Comparison of ENCODE assay signal across 18 mouse cellular contexts in the genomic region with DNA sequence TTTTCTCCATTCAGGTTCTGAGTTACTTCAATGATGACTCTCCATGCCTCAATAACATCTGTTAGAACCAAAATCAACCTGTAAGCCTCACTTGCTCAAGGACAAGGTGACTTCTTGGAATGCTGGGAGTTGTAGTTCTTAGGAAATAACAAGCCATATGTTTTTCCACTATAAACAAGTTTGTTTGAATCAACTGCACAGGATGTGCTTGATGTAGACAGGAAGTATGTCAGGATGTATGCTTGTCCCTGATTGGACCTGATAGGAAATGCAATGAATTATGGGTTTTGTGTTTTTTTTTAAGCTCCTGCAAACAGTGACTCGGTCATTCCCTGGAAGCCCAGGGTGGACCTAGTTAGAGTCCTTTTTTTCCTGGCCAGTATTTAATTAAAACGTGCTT.
A peak's percentile ranks its signal among the peaks of the same experiment; 100 is the strongest.
DNase-seq lines count a peak whose midpoint lies in the region; ATAC-seq lines count a peak whose summit lies in the region.
"Had no signal": no experiment of that assay in that cellular context is flagged by ENCODE, and none has a peak within 500 bp of the region (broad histone marks: within the 10 kb centered on the region; RNA-seq: fewer than 3 reads in every experiment).

No protein-coding gene starts in this region.

- no peaks in the 10 kb centered on the region for H3K36me3 ChIP-seq in embryonic facial prominence, embryonic 11.5 days (replicated peaks; ENCODE audit: control insufficient read depth, insufficient read depth, low read depth, low read length)
- H3K36me3 ChIP-seq in embryonic facial prominence, embryonic 10.5 days (replicated peaks), result no peaks in the 10 kb centered on the region
- H3K36me3 ChIP-seq: heart, embryonic 13.5 days; intestine, embryonic 15.5 days; stomach, embryonic 15.5 days had no signal

- H3K4me1 ChIP-seq in embryonic facial prominence, embryonic 11.5 days (ENCODE audit: control insufficient read depth, insufficient read depth, low read length), result no peaks in the 10 kb centered on the region
- peaks cover 10% of the 10 kb centered on the region for H3K4me1 ChIP-seq in embryonic facial prominence, embryonic 10.5 days
- H3K4me1 ChIP-seq: intestine, embryonic 15.5 days; stomach, embryonic 15.5 days had no signal

- WGBS in embryonic facial prominence, embryonic 11.5 days, result 71% methylated on average over 2 of the region's 2 CpGs
- 61% methylated on average over 2 of the region's 2 CpGs for WGBS in embryonic facial prominence, embryonic 10.5 days

- H3K9me3 ChIP-seq in embryonic facial prominence, embryonic 11.5 days (replicated peaks; ENCODE audit: control insufficient read depth, low read length), result no peaks in the 10 kb centered on the region
- no peaks in the 10 kb centered on the region for H3K9me3 ChIP-seq in embryonic facial prominence, embryonic 10.5 days
- H3K9me3 ChIP-seq: heart, embryonic 13.5 days; intestine, embryonic 15.5 days; stomach, embryonic 15.5 days had no signal

- no peak for ATAC-seq in embryonic facial prominence, embryonic 11.5 days (replicated peaks; ENCODE audit: insufficient number of reproducible peaks, low FRiP score, low TSS enrichment, low read depth)
- ATAC-seq in common myeloid progenitor, adult 5-6 weeks (replicated peaks; ENCODE audit: low read depth, poor library complexity, severe bottlenecking), result peak; percentile 58; the same call in 1 of the 2 replicates
- ATAC-seq: intestine, embryonic 15.5 days; Patski had no signal

- peak; percentile 42 for DNase-seq in embryonic facial prominence, embryonic 11.5 days (ENCODE audit: low spot score)
- DNase-seq in embryonic facial prominence, embryonic 10.5 days (ENCODE audit: low spot score), result no peak
- DNase-seq in kidney, adult 9 months, result peak; percentile 2
- no peak for DNase-seq in kidney, postnatal 25 days
- DNase-seq in 3T3-L1 (ENCODE audit: low read depth, low spot score), result peak; percentile 62
- no peak for DNase-seq in left cerebral cortex, adult 8-10 months (ENCODE audit: low spot score in 2 of 2)
- no peak for DNase-seq in left cerebral cortex, postnatal 36 days (ENCODE audit: low spot score in 2 of 2)
- DNase-seq: adrenal gland, postnatal 36 days; cerebellum, adult 8-10 months; gastrocnemius, adult 2 months; kidney, postnatal 4 days; thymus, postnatal 36 days had no signal

- no peak overlapping the region for H3K4me3 ChIP-seq in embryonic facial prominence, embryonic 11.5 days (ENCODE audit: low read depth, low read length)
- no peak overlapping the region for H3K4me3 ChIP-seq in embryonic facial prominence, embryonic 10.5 days
- H3K4me3 ChIP-seq: gastrocnemius, adult 2 months; heart, embryonic 13.5 days; intestine, embryonic 15.5 days; stomach, embryonic 15.5 days had no signal

- no peak overlapping the region for H3K9ac ChIP-seq in embryonic facial prominence, embryonic 11.5 days (replicated peaks; ENCODE audit: low read length)
- H3K9ac ChIP-seq: heart, embryonic 13.5 days; intestine, embryonic 15.5 days; liver, embryonic 14.5 days; stomach, embryonic 15.5 days had no signal

- H3K27me3 ChIP-seq in embryonic facial prominence, embryonic 11.5 days (ENCODE audit: control insufficient read depth, insufficient read depth, low read length), result no peaks in the 10 kb centered on the region
- no peaks in the 10 kb centered on the region for H3K27me3 ChIP-seq in embryonic facial prominence, embryonic 10.5 days (replicated peaks; ENCODE audit: low read depth, poor library complexity, severe bottlenecking)
- H3K27me3 ChIP-seq: heart, embryonic 13.5 days; intestine, embryonic 15.5 days; Patski; stomach, embryonic 15.5 days had no signal

- H3K27ac ChIP-seq in embryonic facial prominence, embryonic 11.5 days (replicated peaks; ENCODE audit: low read depth, low read length), result no peak overlapping the region
- no peak overlapping the region for H3K27ac ChIP-seq in embryonic facial prominence, embryonic 10.5 days (replicated peaks)
- H3K27ac ChIP-seq: gastrocnemius, adult 2 months; heart, embryonic 13.5 days; intestine, embryonic 15.5 days; liver, embryonic 14.5 days; stomach, embryonic 15.5 days had no signal

- H3K4me2 ChIP-seq in embryonic facial prominence, embryonic 11.5 days (ENCODE audit: low read depth, low read length), result no peak overlapping the region
- H3K4me2 ChIP-seq: heart, embryonic 13.5 days; intestine, embryonic 15.5 days; stomach, embryonic 15.5 days had no signal

- intact Hi-C loops in left cerebral cortex, postnatal 36 days (cut with DNase I), result no loop called here

Comparison
In these comparisons a context has a peak if more than half of its experiments do, and no peak if none do; other contexts are left out.
1. DNase-seq: peak in embryonic facial prominence, embryonic 11.5 days (single experiment), kidney, adult 9 months (single experiment) and 3T3-L1 (single experiment); none in embryonic facial prominence, embryonic 10.5 days (single experiment), kidney, postnatal 25 days (0 of 2), left cerebral cortex, adult 8-10 months (0 of 2) and left cerebral cortex, postnatal 36 days (0 of 2).